Mouse (Mus musculus): ENCODE results near the gene Pou4f2.

- TF ChIP-seq CTCF (conservative IDR thresholded peaks at IDR 0.05; ENCODE audit: low read length) (no peak), NANOG (IDR thresholded peaks at IDR 0.05; ENCODE audit: borderline replicate concordance, low read length) (no peak)
These were observed 9.3 kb downstream of the Pou4f2 start for GRCm38 (mm10) chr8:78426875-78427768.

Measured in E14TG2a.4 (cell line).